Mouse (Mus musculus): Measurements from ENCODE around the gene E130308A19Rik.

E130308A19Rik gene

DNA sequence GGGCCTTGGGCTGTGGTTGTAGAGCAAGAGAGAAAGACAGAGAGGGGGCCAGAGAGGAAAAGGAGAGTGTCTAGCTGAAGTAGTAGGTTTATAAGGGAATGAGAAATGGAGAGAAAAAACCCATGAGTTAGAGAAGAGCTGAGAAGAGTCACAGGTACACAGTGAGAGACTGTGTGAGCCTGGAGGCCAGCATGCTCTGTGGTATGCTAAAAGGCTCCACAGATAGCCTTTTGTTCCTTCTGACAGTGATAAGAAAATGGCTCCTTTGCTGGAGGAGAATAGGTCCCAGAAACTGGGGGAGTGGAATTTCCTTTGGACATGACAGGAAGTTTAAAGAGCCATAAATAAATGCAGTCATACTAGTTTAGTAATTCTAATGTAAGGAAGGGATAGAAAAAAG lies 13.2 kb downstream of the E130308A19Rik start:
- no peak for DNase-seq (ENCODE audit: low read depth, low spot score)

DNA sequence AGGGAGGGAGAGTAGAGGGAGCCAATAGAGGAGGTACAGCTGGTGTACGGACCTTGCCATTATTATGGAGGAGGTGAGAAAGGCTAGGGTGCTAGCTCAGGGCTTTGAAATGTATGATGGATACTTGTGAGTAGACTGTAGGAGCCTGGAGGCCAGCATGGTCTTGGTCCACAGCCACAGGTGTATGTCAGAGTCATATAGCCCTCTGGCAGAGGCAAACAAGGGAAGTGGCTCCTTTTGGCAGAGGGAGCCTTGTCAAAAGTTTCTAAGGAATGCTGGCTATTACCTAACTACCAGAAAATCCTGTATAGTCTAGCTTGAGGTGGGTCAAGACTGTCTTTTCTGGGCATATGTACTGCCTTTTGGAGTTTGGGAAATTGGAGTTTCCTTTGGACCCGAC lies 14.7 kb downstream of the E130308A19Rik start:
- no peak for DNase-seq (ENCODE audit: low read depth, low spot score)

DNA sequence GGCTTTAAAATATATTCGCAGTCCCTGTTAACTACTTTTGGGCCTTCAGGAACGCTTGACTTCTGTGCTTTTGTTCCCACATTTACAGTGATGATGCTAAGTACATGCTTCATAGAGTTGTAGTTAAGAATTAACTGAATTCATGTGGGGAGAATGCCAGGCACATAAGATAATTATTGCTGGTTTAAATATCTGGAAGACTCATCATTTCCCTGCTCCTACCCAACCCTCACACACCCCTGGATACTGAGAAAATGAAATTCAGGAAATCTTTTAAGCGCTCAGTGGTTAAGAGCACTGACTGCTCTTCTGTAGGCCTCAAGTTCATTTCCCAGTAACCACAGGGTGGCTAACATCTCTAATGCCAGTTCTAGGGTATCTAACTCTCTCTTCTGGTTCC lies 16.0 kb downstream of the E130308A19Rik start:
- no peak for DNase-seq (ENCODE audit: low read depth, low spot score)

DNA sequence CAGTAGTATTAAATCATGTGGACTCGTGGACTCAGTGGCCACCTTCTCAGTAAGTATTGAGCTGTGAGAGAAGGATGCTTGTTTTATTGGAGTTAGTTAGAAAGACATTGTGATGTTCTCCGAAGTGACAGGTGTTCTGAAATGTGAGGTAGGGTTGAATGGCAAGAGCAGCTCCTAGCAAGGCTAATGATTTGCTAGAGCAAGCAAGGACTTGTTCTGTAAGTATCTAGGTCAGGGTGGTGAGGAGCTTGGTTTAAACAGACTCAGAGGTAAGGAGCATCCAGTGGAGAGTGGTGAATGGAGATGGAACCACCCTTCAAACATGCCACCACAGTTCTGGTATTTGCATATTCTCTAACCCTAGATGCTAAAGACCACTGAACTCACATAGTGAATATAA lies 16.6 kb downstream of the E130308A19Rik start:
- DNase-seq (ENCODE audit: low read depth, low spot score): no peak

DNA sequence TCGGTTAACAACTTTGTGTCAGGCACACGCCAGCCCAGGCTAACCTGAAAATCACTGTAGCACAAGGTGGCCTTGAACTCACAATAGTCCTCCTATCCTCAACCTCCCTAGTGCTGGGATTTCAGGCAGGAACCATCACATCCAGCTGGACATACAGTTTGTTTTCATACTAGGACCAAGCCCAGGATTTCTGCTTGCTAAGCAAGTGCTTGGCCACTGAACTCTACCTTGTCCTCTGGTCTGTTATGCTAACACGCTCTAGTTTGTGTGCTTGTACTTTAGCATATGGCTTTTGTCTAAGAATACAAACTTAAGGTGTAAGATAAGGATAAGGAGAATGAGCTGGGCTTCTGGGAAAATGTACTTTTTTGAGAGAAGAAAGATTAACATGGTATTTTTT lies 18.4 kb downstream of the E130308A19Rik start:
- no peak for DNase-seq (ENCODE audit: low read depth, low spot score)

DNA sequence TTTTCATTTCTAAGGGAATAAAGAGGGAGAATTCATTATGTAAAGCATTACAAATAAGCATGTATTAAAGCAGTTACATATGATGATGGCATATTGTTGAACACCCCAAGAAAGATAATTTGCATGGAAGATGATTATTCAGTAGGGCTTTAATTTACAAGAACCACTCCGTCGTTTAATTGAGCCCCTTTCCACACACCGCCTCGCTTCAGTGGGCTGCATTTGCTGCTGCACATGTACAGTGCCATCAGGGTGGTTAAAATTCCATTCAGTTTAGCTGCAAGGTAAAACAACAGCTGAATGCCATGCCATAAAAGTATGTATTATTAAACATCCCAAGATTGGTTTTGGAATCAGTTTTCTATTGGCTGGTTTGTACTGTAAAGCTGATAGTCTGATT lies 19.0 kb downstream of the E130308A19Rik start:
- DNase-seq (ENCODE audit: low read depth, low spot score): no peak

DNA sequence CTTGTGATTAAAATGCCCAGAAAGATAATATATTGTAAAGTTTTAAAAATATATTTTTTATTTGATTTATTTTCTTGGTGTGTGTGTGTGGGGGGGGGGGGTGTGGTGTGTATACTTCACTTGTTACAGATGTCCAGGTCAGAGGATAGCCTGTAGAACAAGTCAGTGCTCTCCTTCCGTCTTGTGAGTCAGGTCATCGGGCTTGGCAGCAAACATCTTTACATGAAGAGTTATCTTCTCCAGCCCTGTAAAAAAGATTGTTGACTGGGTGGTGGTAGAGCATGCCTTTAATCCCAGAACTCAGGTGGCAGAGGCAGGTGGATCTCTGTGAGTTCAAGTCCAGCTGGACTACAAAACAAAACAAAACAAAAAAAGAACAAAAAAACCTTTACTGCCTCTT lies 19.6 kb downstream of the E130308A19Rik start:
- no peak for DNase-seq (ENCODE audit: low read depth, low spot score)

DNA sequence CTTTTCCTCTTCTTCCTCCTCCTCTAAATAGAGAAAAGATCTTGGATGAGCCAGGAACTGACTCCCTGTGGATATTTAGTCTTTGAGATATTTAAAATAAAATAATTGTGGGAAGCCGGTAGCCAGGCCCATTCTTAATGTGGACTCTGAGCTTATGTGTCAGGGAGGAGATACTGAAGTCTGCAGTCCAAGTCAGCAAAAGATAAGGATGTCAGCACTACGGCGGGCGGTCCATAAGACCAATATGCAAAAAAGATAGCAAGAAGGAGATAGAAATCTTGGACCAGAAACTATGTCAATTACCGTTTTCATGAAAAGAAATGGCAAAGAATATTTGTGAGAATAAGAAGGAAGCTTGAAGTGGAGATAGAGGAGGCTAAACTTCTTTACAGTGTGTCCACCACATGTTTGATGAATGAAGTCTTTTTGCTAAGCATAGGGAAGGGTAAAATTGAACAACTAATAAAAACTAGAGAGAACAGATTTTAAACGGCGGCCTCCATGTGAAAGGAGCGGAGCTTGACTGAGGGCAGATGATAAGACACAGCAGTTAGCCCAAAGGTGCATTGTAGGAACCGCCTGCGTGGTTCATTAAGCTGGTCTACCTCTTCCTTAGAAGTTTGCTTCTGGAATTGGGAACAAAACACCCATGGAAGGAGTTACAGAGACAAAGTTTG lies 20.1 kb downstream of the E130308A19Rik start:
- no peak for DNase-seq (ENCODE audit: low read depth, low spot score)

DNA sequence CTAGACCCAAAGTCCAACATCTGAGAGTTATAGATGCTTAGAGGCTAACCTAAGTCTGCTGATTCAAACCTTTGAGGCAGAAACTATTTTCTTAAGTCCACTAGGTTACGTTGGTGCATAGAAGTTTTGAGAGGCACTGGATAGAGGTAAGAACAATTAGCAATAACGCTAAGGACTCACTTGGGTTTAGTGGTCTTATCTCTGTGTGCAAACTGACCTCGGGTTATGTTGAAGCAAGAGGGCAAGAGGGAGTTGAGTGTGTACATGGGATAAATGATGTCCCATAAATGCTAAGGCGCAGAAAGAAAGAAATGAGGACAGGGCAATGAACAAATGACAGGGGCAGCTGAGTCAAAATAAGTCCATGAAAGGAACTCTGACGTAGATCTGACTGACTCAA lies 23.1 kb downstream of the E130308A19Rik start:
- no peak for DNase-seq (ENCODE audit: low read depth, low spot score)

DNA sequence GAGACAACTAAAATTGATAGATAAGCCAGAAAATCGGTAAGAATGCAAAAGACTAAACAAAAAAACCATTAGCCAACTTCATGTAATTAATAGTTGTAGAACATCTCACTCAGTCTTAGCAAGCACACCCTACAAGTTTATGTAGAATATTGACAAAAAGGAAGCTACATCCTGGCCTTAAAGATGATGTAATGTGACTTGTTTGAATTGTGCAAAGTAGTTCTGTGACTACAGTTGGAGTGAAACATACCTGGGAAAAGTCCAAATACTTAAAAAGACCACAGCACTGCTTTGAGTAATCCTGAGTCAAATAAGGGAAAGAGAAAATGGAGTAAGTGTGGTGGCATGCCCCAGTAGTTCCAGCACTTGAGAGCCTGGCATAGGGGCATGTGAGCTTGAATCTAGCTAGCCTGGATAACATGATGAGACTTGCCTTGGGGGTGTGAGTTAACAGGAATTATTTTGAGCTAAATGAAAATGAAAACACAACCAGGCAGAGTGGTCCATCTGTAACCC lies 26.2 kb downstream of the E130308A19Rik start:
- DNase-seq (ENCODE audit: low read depth, low spot score): no peak

DNA sequence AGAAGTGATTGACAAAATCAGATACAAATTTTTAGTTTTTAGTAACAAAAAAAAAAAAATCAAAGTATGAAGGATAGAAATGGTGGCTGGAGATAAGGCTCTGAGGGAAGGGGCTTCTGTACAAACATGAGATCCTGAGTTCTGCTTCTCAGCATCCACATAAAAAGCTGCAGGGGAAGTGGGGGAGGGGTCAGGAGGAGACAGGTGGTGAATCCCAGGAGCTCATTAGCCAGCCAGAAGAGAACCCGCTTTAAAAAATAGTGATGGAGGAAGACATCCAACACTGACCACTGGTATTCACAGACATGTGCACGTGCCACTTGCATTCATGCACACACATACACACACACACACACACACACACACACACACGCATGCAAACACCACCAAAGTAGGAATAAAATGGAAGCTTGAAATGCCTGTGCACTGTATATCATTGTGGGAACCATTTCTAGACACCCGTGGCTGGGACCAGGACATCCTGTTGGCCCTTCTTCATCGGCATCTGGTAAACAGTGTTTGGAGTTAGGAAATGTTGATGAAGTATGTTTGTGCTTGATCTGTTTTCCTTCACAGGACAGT lies 30.1 kb downstream of the E130308A19Rik start:
- DNase-seq (ENCODE audit: low read depth, low spot score): no peak

DNA sequence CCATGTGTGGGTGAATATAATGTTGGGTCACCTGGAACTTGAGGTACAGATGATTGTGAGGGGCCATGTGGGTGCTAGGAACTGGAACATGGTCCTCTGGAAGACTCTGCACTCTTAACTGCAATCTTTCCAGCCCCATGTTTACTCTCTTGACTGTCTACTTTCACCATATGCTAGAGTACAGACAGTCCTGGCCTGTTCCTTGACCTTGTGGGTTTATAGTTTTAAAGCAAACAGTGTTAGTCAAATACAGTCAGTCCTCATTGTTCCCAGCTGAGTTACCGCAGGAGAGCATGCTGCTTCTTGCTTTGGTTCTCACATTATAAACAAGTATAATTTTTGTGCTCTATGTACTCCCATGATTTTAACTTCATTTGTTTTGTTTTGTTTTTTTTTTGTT lies 36.2 kb downstream of the E130308A19Rik start:
- no peak for DNase-seq (ENCODE audit: low read depth, low spot score)

DNA sequence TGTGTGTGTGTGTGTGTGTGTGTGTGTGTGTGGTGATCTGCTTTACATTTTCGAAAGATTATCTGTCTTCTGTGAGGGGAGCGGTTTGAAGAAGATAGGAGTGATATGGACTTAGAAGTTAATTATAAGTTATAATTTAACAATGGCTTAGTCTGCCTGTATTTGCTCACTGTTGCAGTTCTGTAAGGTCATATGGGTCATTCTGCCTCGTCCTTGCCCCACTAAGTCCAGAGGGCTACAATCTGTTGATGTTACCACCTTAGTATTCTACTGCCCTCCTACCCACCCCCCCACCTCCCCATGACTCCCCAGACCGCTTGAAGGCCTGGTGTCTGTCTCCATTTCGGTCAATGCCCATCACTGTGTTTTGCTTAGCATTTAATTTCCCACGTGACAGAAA lies 37.4 kb downstream of the E130308A19Rik start:
- DNase-seq (ENCODE audit: low read depth, low spot score): no peak

DNA sequence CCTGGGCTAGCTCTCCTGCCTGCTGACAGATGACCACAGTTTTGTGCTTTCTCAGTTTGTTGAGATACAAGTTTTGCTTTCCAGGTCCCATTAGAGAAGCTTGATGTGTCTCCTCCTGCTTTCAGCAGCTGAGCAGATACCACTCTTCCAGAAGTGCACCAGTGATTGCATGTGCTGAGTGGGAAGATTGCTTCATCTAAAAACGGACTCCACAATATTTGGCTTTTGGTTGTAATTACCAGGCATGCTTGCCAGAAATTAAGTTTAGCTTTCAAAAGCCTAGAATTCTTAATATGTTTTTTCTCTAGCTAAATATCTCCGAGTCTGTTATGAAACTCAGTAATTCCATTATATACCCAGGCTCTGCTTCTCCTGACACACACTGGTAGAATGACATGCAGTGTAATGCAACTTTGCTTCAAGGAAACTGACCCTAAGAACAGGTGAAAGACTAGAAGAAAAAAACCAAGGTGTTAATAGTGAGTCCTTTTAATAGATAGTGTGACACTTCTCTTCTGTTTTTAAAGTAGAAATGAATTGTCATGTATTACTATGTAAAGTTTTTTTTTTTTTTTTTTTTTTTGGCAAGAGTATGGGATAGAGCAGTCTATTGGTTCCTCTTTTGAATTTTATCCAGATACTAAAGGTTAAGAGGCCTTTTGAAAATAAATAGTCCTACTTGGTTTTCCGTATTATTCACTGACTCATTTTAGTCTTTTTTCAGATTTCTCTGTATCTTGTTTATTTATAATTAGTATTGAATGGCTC lies 40.7 kb downstream of the E130308A19Rik start:
- no peak for DNase-seq (ENCODE audit: low read depth, low spot score)

DNA sequence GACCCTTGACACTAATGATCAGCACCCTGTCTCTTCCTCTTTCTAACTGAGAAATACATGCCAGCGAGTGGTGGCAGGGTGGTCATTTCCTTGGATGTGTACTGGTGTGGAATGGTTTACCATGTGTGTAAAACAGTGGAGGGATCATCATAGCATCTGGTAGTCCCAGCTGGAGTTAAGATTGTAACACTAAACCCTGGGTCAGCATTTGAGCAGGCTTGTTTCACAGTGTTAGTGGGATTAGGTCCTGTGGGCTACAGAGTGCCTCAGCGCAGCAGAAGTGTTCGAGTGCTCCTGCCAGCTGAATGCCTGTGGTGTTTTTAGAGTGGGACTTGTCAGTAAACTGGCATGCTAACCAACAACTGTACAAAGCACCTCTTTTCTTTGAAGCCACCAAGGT lies 42.0 kb downstream of the E130308A19Rik start:
- DNase-seq (ENCODE audit: low read depth, low spot score): peak; percentile 23

DNA sequence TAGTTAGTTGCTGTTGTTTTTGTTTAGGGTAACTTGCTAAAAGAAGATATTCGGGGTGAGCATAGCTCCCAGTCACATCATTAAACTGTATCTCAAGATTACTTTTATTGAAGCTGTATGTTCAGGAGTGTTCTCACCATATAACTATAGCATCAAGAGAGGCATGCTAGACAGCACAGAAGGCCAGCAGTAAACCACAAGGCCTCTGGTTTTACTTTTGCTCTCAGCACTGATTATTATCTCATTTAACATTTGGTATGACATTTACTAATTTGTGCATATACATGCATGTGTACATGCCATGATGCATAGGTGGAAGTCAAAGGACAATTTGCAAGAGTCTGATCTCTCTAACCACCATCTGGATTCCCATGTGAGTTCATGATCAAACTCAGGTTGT lies 43.1 kb downstream of the E130308A19Rik start:
- no peak for DNase-seq (ENCODE audit: low read depth, low spot score)

DNA sequence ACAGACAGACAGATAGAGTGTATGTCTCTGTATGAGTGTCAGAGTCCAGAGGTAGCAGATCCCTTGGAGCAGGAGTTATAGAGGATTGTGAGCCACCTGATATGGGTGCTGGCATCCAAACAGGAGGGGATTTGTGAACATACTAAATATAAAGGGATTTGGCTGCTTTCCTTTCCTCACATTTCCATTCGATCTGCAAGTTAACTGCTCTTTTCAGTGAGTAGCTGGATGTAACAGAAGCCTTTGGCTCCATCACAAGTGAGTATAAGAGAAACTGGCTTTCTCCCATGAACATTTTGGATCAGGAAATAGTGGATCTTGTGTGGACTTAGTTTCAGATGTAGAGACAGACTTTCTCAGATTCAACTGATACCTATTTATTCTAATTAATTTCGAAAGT lies 44.0 kb downstream of the E130308A19Rik start:
- peak; percentile 54 for DNase-seq (ENCODE audit: low read depth, low spot score)

DNA sequence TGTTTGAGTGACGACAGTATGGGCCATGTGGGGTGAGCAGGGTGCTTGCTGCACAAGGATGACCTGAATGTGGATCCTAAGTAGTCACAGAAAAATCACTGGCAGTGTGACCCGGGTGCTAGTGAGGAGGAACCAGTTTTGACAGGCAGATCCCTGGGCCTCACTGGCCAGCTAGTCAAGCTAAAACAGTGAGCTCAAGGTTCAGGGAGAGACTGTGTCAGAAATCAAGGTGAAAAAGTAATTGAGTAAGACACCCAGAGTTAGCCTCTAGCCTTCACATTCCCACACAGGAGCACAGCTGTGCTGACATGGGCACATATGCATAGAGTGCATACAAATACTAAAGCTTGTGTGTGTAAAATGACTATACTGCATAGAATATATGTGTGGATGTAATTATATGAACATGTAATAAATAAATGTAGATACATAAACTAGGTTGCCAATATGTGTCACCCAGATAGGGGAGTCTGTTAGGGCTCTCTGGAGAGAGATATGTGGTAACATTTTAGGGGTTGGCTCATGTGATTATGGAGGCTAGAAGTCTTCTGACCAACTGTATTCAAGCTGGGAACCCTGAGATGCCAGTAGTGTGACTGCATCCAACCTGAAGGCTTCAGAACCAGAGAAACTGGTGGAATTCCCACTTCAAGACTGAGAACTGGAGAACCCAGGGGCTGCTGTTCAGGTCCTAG lies 47.6 kb downstream of the E130308A19Rik start:
- no peak for DNase-seq (ENCODE audit: low read depth, low spot score)

DNA sequence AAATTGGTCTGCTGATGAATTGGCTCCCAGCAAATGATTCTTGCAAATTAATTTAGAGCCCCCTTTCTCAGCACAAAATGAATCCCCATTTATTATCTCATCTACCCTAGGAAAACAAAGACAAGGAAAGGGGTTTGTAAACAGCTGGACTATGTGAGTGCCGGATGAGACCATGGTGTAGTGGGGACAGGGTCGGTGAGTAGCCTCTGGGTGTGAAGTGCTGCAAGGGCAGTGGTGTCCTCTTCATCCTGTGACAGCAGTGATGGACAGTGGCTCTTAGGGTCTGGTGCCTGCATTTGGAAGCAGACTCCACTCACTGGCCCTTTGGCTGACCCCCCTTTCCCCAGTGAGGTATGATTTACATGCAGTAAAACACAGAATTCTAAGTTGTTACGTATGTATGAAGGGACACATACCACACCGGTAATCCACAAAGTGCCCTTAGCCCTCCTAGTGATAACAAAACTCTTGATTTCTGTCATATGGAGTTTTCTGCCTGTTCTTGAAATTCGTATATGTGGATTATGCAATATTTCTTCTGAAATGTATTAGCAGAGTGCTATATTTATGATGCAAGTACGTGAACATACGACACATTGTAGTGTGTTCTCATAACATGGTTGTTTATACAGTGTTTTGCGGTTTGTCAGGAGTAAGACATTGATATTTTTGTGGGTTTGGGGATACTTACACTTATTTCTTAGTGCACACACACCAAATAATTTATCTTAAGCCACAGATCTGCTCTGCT lies 49.1 kb downstream of the E130308A19Rik start:
- DNase-seq (ENCODE audit: low read depth, low spot score): no peak

DNA sequence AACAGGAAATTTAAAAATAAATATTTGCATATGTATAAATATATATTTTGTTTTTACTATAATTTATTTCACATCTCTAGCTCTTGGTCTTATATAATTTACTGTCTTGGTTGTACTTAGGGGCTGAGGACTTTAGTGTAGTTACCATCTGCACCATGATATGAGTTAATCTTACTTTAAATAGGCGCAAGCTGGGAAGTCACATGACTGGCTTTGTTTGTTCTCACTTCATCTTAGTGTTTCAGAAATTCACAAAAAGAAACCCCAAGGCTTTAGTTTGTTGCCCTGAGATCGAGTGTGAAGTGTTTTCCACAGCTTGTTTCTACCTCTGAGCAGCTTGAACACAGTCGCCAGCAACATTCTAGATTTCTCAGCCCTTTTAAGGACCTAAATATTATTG lies 49.7 kb downstream of the E130308A19Rik start:
- no peak for DNase-seq (ENCODE audit: low read depth, low spot score)

DNA sequence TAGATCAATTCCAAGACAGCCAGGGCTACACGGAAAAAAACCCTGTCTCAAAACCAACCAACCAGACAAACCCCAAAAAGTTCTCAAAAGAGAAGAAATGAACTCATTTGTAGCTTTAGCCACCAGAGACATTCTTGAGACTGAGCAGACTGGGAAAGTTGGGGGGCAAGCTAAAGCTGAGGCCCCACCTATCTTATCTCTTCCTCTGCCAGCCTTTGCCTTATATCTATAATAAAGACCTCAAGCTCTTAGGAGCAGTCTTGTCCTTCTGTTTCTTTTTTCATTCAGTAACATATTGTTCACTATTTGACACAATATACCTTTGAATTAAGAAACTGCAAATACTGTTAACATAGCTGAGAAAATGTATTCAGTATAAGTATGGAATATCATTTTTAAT lies 55.4 kb downstream of the E130308A19Rik start:
- DNase-seq (ENCODE audit: low read depth, low spot score): no peak
